Mouse (Mus musculus) heart, postnatal 0 days (tissue): Measurements from ENCODE around the gene Fam111a. TPM values are rescaled to one million over a fixed set of nuclear protein-coding genes. Genes with fewer than 3 reads are reported as not detected.

Experiments
- ATAC-seq: fragments of 200-750 bp; cut with Nextera tagmentation; 2 replicates; pipeline ENCODE4 v1.8.0; 2017; ENCODE audit warnings: low read depth, moderate number of reproducible peaks, moderate library complexity; ENCODE audit not compliant: insufficient read depth
- DNase-seq: peaks from one replicate; pipeline ENCODE4 v3.0.0-alpha.2; 2016; ENCODE audit warnings: low spot score
- H3K27ac ChIP-seq: fragments of 300-500 bp; sonication (generic); 2 replicates; pipeline ENCODE4 v1.5.1; 2014; ENCODE audit warnings: low read depth, mild to moderate bottlenecking
- H3K27me3 ChIP-seq: fragments of 300-500 bp; sonication (generic); 2 replicates; pipeline ENCODE4 v1.6.1; 2014; ENCODE audit warnings: low read length, mixed read lengths; ENCODE audit not compliant: control insufficient read depth, insufficient read depth
- H3K36me3 ChIP-seq: fragments of 300-500 bp; sonication (generic); replicated peaks from 2 replicates; pipeline ENCODE4 v1.6.1; 2014; ENCODE audit warnings: low read length, mixed read lengths; ENCODE audit not compliant: control insufficient read depth, insufficient read depth
- H3K4me1 ChIP-seq: fragments of 300-500 bp; sonication (generic); 2 replicates; pipeline ENCODE4 v1.6.1; 2014; ENCODE audit warnings: antibody characterized with exemption; ENCODE audit not compliant: control insufficient read depth, insufficient read depth
- H3K4me2 ChIP-seq: fragments of 300-500 bp; sonication (generic); 2 replicates; pipeline ENCODE4 v1.6.1; 2014; ENCODE audit warnings: low read depth, mild to moderate bottlenecking, low read length, moderate library complexity
- H3K4me3 ChIP-seq: fragments of 300-500 bp; sonication (generic); 2 replicates; pipeline ENCODE4 v1.5.1; 2014; ENCODE audit warnings: low read depth, low read length
- H3K9ac ChIP-seq: fragments of 300-500 bp; sonication (generic); replicated peaks from 2 replicates; pipeline ENCODE4 v1.6.1; 2014; ENCODE audit warnings: low read depth, low read length, mixed read lengths
- H3K9me3 ChIP-seq: fragments of 300-500 bp; sonication (generic); replicated peaks from 2 replicates; pipeline ENCODE4 v1.6.1; 2016; ENCODE audit warnings: low read length; ENCODE audit not compliant: control insufficient read depth
- CTCF ChIP-seq: IDR thresholded peaks from 2 replicates; pipeline ENCODE4 v1.5.1; 2016; ENCODE audit warnings: antibody characterized with exemption, control low read depth, low read depth
- EP300 ChIP-seq: IDR thresholded peaks from 2 replicates; pipeline ENCODE4 v1.6.1; 2016; ENCODE audit warnings: antibody characterized with exemption, low read depth
- WGBS: fragments of 180-500 bp; shearing (Covaris S2); extraction: QIAGEN DNeasy Blood & Tissue Kit; methylation state at CpG from one replicate; pipeline ENCODE4 v1.1.7; 2014; 5-methylcytosine and 5-hydroxymethylcytosine counted together
- polyA plus RNA-seq: library from polyadenylated mRNA; unstranded; fragments of >200 nt; fragmentation: Nextera tagmentation; extraction: Ambion mirVana; gene quantifications from 2 replicates; pipeline ENCODE4 v1.2.1, GENCODE M21; 2015
- total RNA-seq: library from RNA; depleted of rRNA; stranded (reverse); fragments of >200 nt; gene quantifications from 2 replicates; pipeline ENCODE4 v1.2.3, GENCODE M21; 2014; ENCODE audit warnings: low replicate concordance

Gene Fam111a
- total and polyA plus RNA-seq, 2 experiments from 2014 or later: 6.6 to 8.4 TPM

DNA sequence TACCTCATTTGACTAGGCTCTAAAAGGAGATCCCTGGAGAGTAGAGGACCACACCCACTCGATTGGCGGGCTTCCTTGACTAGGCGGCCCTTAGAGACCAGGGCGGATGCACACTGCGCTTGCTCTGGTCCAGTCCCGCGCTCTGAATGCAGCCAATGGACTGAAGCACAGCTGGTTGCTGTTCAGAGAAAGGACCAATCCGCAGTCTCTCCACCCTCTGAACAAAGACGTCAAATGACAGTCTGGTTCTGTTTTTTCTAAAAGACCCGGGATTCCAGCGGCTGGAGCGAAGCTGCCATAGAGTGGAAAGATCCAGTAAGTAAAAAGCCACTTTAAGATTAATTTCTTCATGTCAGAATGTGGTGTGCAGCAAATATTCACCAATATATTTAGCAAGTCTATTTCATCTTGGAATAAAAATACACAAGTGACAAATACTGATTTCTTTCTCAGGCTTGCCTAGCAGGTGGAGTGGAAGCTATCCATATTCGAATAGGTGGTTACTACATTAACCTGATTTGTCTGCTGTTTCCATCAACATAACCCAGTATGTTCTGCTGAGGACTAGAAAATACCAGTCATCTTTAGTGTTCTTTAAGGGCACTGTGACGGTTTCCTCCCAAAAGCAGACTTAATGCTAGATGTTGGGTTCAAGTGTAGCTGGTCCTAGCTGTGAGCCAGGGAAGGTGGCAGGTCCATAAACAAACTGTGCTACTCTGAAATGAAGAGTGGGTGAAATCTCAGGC lies 27.9 kb downstream of the Fam111a start:
- Histone ChIP-seq H3K27ac (peak overlapping the region; percentile 84), H3K9me3 (no peaks in the 10 kb centered on the region), H3K4me3 (peak overlapping the region; percentile 48), H3K9ac (peak overlapping the region; percentile 53), H3K4me2 (peak overlapping the region; percentile 75), H3K27me3 (no peaks in the 10 kb centered on the region), H3K36me3 (peaks cover 11% of the 10 kb centered on the region), H3K4me1 (0 out of 2 replicates have a peak, but pooled peaks cover 3% of the 10 kb centered on the region)
- DNase-seq: peak; percentile 93
- TF ChIP-seq CTCF: no peak
- no peak for TF ChIP-seq EP300
- 4% methylated on average over 14 of the region's 14 CpGs for WGBS
- peak; percentile 97 for ATAC-seq

DNA sequence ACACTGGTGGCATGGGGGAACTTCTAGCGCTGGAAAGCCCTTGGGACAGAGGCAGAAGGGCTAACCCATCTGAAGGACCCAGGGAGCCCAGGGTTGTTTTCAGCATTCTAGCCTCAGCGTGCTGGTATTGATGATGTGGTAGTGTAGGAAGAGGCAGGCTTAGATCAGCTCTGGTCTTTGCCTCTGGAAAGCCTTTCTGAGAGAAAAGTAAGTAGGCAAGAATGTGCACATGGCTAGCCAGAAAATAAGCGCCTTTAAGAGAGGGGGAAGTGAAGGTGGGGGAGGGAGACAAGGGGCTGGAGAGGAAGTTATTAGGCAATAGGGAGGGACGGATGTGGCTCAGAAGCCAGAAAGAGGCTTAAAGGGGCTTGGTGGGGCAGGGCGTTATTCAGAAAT lies 28.5 kb downstream of the Fam111a start:
- ATAC-seq: no peak
- 0 out of 2 replicates have a peak, but pooled peaks cover 3% of the 10 kb centered on the region for H3K4me1 ChIP-seq
- H3K27ac ChIP-seq: peak overlapping the region; percentile 84
- no peak for TF ChIP-seq CTCF
- TF ChIP-seq EP300: no peak
- peak overlapping the region; percentile 53 for H3K9ac ChIP-seq
- peak; percentile 32 for DNase-seq
- H3K36me3 ChIP-seq: peaks cover 15% of the 10 kb centered on the region
- no peaks in the 10 kb centered on the region for H3K27me3 ChIP-seq
- no peaks in the 10 kb centered on the region for H3K9me3 ChIP-seq
- 7% methylated on average over 5 of the region's 5 CpGs for WGBS
- H3K4me2 ChIP-seq: peak overlapping the region; percentile 75
- H3K4me3 ChIP-seq: peak overlapping the region; percentile 48

DNA sequence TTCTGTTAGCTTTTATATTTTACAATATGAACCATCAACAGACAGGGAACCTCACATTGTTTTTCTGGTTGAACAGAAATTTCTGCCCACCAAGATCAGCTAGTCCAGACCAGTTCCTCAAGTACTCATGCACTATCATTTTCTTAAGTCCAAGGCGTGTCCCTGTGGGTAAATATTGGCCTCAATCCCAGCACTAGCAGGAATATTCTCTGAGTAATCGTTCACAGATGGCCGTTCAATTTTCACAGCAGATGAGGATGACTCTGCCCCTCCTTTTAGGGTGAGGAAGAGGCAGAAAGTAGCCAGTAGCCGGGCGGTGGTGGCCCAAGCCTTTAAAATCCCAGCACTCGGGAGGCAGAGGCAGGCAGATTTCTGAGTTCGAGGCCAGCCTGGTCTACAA lies 29.6 kb downstream of the Fam111a start:
- 74% methylated on average over 7 of the region's 7 CpGs for WGBS
- TF ChIP-seq CTCF (no peak), EP300 (no peak)
- peak overlapping the region; percentile 75 for H3K4me2 ChIP-seq

DNA sequence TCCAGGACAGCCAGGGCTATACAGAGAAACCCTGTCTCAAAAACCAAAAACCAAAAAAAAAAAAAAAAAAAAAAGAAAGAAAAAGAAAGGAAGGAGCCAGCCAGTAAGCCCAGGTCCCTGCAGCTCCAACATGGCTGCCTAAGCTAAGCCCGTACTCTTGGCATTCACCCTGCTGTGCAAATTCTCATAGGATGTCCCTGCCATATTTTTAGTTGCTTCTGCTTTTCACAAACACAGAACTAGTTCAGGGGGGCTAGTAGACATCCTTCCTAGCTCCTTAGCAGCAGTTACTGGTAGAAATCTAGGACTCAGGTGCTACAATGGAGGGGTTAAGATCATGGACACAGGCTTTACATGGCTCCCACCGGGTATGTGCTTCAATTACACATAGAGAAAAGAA lies 30.0 kb downstream of the Fam111a start:
- H3K9me3 ChIP-seq: no peaks in the 10 kb centered on the region
- H3K9ac ChIP-seq: no peak overlapping the region
- no peaks in the 10 kb centered on the region for H3K27me3 ChIP-seq
- DNase-seq (no peak), ATAC-seq (no peak)
- H3K36me3 ChIP-seq: peaks cover 18% of the 10 kb centered on the region
- no peak overlapping the region; the same call in 1 of the 2 replicates for H3K27ac ChIP-seq
- H3K4me3 ChIP-seq: no peak overlapping the region
- no peak for TF ChIP-seq CTCF
- TF ChIP-seq EP300: no peak
- H3K4me2 ChIP-seq: peak overlapping the region; percentile 75; the same call in 1 of the 2 replicates
- WGBS: 89% methylated on average over 2 of the region's 2 CpGs
- 0 out of 2 replicates have a peak, but pooled peaks cover 3% of the 10 kb centered on the region for H3K4me1 ChIP-seq

More for the DNA sequence above, 29.6 kb downstream of the Fam111a start:
- Histone ChIP-seq H3K4me3 (0 out of 2 replicates have a peak overlapping the region, but pooled peaks have one; percentile 48), H3K27me3 (no peaks in the 10 kb centered on the region), H3K4me1 (0 out of 2 replicates have a peak, but pooled peaks cover 3% of the 10 kb centered on the region), H3K27ac (no peak overlapping the region), H3K9me3 (no peaks in the 10 kb centered on the region), H3K36me3 (peaks cover 18% of the 10 kb centered on the region), H3K9ac (no peak overlapping the region)
- DNase-seq (no peak), ATAC-seq (no peak)

DNA sequence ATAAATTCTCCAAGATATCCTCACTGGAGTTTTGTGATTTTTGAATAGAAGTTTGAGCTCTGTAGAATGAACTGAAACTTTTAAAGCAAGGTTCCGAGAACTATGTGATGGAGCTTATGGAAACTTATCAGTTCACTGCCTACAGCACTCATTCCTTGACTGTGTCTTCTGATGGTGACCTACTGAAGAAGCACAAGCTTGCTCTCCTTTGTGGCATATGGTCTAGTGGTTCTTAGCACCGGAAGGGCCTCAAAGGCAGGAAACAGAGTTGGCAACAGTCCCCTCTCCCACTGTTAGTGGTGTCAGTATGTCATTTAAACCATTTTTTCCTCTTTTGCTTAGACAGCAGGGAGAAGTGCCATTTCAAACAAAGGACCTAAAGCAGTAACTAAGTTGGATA lies 31.1 kb downstream of the Fam111a start:
- H3K4me2 ChIP-seq: no peak overlapping the region
- peaks cover 18% of the 10 kb centered on the region for H3K36me3 ChIP-seq
- H3K27me3 ChIP-seq: no peaks in the 10 kb centered on the region
- no peak overlapping the region for H3K27ac ChIP-seq
- ATAC-seq: no peak
- no peak overlapping the region for H3K9ac ChIP-seq
- 74% methylated on average over 2 of the region's 2 CpGs for WGBS
- 0 out of 2 replicates have a peak, but pooled peaks cover 3% of the 10 kb centered on the region for H3K4me1 ChIP-seq
- DNase-seq: no peak
- H3K9me3 ChIP-seq: no peaks in the 10 kb centered on the region
- H3K4me3 ChIP-seq: no peak overlapping the region
- TF ChIP-seq CTCF: no peak
- TF ChIP-seq EP300: no peak
